9 mouse cellular contexts compared by ENCODE assay signal in the genomic region with DNA sequence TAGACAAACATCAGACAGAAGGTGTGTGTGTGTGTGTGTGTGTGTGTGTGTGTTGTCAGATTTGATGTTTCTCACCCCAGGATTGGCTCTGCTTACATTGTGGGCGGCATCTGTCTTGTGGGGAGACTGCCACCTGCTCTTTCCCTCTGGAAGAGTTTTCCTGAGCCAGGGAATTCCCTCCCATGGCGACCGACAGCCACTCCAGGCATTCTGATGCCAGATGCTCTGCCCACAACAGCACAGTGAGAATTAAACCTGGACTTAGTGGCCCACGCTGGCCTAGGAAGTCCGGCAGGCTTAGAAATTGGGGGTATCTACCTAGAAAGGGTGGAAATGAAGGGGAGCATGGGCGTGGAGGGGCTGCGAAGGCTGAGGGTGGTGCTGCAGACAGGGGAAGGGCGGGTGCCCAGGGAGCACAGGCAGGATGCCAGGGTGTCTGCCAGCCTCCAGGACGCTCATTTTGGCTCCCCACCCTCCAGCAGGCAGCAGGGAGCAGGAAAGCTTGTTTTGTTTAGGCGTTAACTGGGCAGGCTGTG. TPM values are rescaled to one million over a fixed set of nuclear protein-coding genes. Genes with fewer than 3 reads are reported as not detected.
DNase-seq lines count a peak whose midpoint lies in the region; ATAC-seq and TF ChIP-seq lines count a peak whose summit lies in the region.
"Had no signal": no experiment of that assay in that cellular context is flagged by ENCODE, and none has a peak within 500 bp of the region (broad histone marks: within the 10 kb centered on the region; RNA-seq: fewer than 3 reads in every experiment).

No protein-coding gene starts in this region.

- TF ChIP-seq CTCF in kidney, adult 2 months (conservative IDR thresholded peaks at IDR 0.05; ENCODE audit: insufficient read depth, insufficient read length, low read depth, low read length) = no peak
- TF ChIP-seq CTCF in heart, postnatal 0 days (IDR thresholded peaks at IDR 0.05; ENCODE audit: low read depth) = no peak

- H3K4me3 ChIP-seq in kidney, adult 2 months (ENCODE audit: insufficient read depth, low read depth, low read length) = no peak overlapping the region
- H3K4me3 ChIP-seq in embryonic facial prominence, embryonic 13.5 days = no peak overlapping the region
- H3K4me3 ChIP-seq in heart, postnatal 0 days (ENCODE audit: low read depth, low read length) = no peak overlapping the region
- H3K4me3 ChIP-seq in midbrain, embryonic 15.5 days = no peak overlapping the region
- H3K4me3 ChIP-seq in intestine, embryonic 16.5 days (ENCODE audit: low read length) = no peak overlapping the region
- H3K4me3 ChIP-seq: erythroblast, embryonic 14.5 days had no signal

- peak; percentile 41 for DNase-seq in kidney, adult 2 months
- DNase-seq in kidney, adult 8-10 months = no peak
- no peak for DNase-seq in heart, postnatal 0 days (ENCODE audit: low spot score)
- peak; percentile 42 to 86 for DNase-seq in left cerebral cortex, adult 8-10 months (ENCODE audit: low spot score in 2 of 2)

- no peaks in the 10 kb centered on the region for H3K9me3 ChIP-seq in embryonic facial prominence, embryonic 13.5 days
- H3K9me3 ChIP-seq in heart, postnatal 0 days (replicated peaks; ENCODE audit: control insufficient read depth, low read length) = no peaks in the 10 kb centered on the region
- H3K9me3 ChIP-seq in midbrain, embryonic 15.5 days = no peaks in the 10 kb centered on the region
- H3K9me3 ChIP-seq in intestine, embryonic 16.5 days (ENCODE audit: control insufficient read depth, low read length) = no peaks in the 10 kb centered on the region

- H3K4me2 ChIP-seq in embryonic facial prominence, embryonic 13.5 days = no peak overlapping the region
- H3K4me2 ChIP-seq in heart, postnatal 0 days (ENCODE audit: low read depth, low read length) = no peak overlapping the region
- no peak overlapping the region for H3K4me2 ChIP-seq in midbrain, embryonic 15.5 days
- no peak overlapping the region for H3K4me2 ChIP-seq in intestine, embryonic 16.5 days (ENCODE audit: low read depth, low read length)

- ATAC-seq in embryonic facial prominence, embryonic 13.5 days (ENCODE audit: insufficient number of reproducible peaks, insufficient read depth, low FRiP score, low TSS enrichment, low read depth) = no peak
- ATAC-seq in heart, postnatal 0 days (ENCODE audit: insufficient read depth, low read depth) = no peak
- ATAC-seq in midbrain, embryonic 15.5 days (replicated peaks) = peak; percentile 72
- no peak for ATAC-seq in megakaryocyte, adult 5-6 weeks (ENCODE audit: poor library complexity, severe bottlenecking)
- ATAC-seq in intestine, embryonic 16.5 days = no peak

- no peak for TF ChIP-seq EP300 in heart, postnatal 0 days (IDR thresholded peaks at IDR 0.05; ENCODE audit: low read depth)

- no peaks in the 10 kb centered on the region for H3K4me1 ChIP-seq in kidney, adult 2 months (ENCODE audit: control insufficient read depth, insufficient read depth, low read length)
- peaks cover 6% of the 10 kb centered on the region for H3K4me1 ChIP-seq in embryonic facial prominence, embryonic 13.5 days
- no peaks in the 10 kb centered on the region for H3K4me1 ChIP-seq in heart, postnatal 0 days (ENCODE audit: control insufficient read depth, insufficient read depth)
- peaks cover 6% of the 10 kb centered on the region; the same call in 1 of the 2 replicates for H3K4me1 ChIP-seq in midbrain, embryonic 15.5 days
- H3K4me1 ChIP-seq in intestine, embryonic 16.5 days (ENCODE audit: control insufficient read depth, insufficient read depth, low read length) = peaks cover 5% of the 10 kb centered on the region; the same call in 1 of the 2 replicates

- 0 out of 2 replicates have a peak overlapping the region, but pooled peaks have one; percentile 17 for H3K9ac ChIP-seq in embryonic facial prominence, embryonic 13.5 days
- no peak overlapping the region for H3K9ac ChIP-seq in heart, postnatal 0 days (replicated peaks; ENCODE audit: low read depth, low read length)
- no peak overlapping the region for H3K9ac ChIP-seq in midbrain, embryonic 15.5 days
- H3K9ac ChIP-seq in intestine, embryonic 16.5 days (ENCODE audit: low read depth, low read length) = no peak overlapping the region

- H3K27me3 ChIP-seq in kidney, adult 2 months (replicated peaks; ENCODE audit: control insufficient read depth, insufficient read depth, low read length) = no peaks in the 10 kb centered on the region
- H3K27me3 ChIP-seq in embryonic facial prominence, embryonic 13.5 days = no peaks in the 10 kb centered on the region
- no peaks in the 10 kb centered on the region for H3K27me3 ChIP-seq in heart, postnatal 0 days (ENCODE audit: control insufficient read depth, insufficient read depth, low read length)
- H3K27me3 ChIP-seq in midbrain, embryonic 15.5 days (replicated peaks) = no peaks in the 10 kb centered on the region
- H3K27me3 ChIP-seq in intestine, embryonic 16.5 days (replicated peaks; ENCODE audit: control insufficient read depth, insufficient read depth, low read length) = no peaks in the 10 kb centered on the region

- no peaks in the 10 kb centered on the region for H3K36me3 ChIP-seq in kidney, adult 2 months (ENCODE audit: control insufficient read depth, insufficient read depth, low read length)
- no peaks in the 10 kb centered on the region for H3K36me3 ChIP-seq in embryonic facial prominence, embryonic 13.5 days
- no peaks in the 10 kb centered on the region for H3K36me3 ChIP-seq in heart, postnatal 0 days (replicated peaks; ENCODE audit: control insufficient read depth, insufficient read depth, low read length)
- H3K36me3 ChIP-seq in midbrain, embryonic 15.5 days (replicated peaks) = no peaks in the 10 kb centered on the region
- H3K36me3 ChIP-seq in intestine, embryonic 16.5 days (ENCODE audit: control insufficient read depth, insufficient read depth, low read length) = no peaks in the 10 kb centered on the region

- TF ChIP-seq POLR2A in kidney, adult 2 months (IDR thresholded peaks at IDR 0.05; ENCODE audit: low read depth, low read length) = no peak

- H3K27ac ChIP-seq in kidney, adult 2 months (ENCODE audit: insufficient read depth, low read depth, low read length) = peak overlapping the region; percentile 34; the same call in 1 of the 2 replicates
- peak overlapping the region; percentile 16; the same call in 1 of the 2 replicates for H3K27ac ChIP-seq in embryonic facial prominence, embryonic 13.5 days
- peak overlapping the region; percentile 34; the same call in 1 of the 2 replicates for H3K27ac ChIP-seq in heart, postnatal 0 days (ENCODE audit: low read depth)
- peak overlapping the region; percentile 57 for H3K27ac ChIP-seq in midbrain, embryonic 15.5 days
- H3K27ac ChIP-seq in intestine, embryonic 16.5 days (ENCODE audit: low read length) = no peak overlapping the region

- 70% methylated on average over 10 of the region's 10 CpGs for WGBS in kidney, adult 2 months
- WGBS in embryonic facial prominence, embryonic 13.5 days = 62% methylated on average over 10 of the region's 10 CpGs
- whole genome bisulfite sequencing in heart, postnatal 0 days = 58% methylated on average over 10 of the region's 10 CpGs
- WGBS in midbrain, embryonic 15.5 days = 39% methylated on average over 10 of the region's 10 CpGs
- WGBS in intestine, embryonic 16.5 days = 64% methylated on average over 10 of the region's 10 CpGs

RNA-seq across cellular contexts. Expression of a gene that starts 8.6 kb away (rescaled TPM):
- polyA plus RNA-seq in kidney, adult 2 months (2012; rRNA removed) = 5.3 and 7.1 TPM in 2 replicates
- polyA plus RNA-seq in embryonic facial prominence, embryonic 13.5 days (2015; fragmentation: Nextera tagmentation; extraction: Ambion mirVana) = 24.9 and 29.1 TPM in 2 replicates
- 15.6 and 19.3 TPM in 2 replicates for total RNA-seq in heart, postnatal 0 days (2014; rRNA removed; ENCODE audit: low replicate concordance)
- 8.7 and 9.7 TPM in 2 replicates for polyA plus RNA-seq in heart, postnatal 0 days (2015; fragmentation: Nextera tagmentation; extraction: Ambion mirVana)
- total RNA-seq in left cerebral cortex, adult 8-10 months (2022) = 10 to 100 TPM; 44.1 to 47.7 (median 46.5) TPM
- polyA plus RNA-seq in midbrain, embryonic 15.5 days (2015; fragmentation: Nextera tagmentation; extraction: Ambion mirVana) = 41.7 and 46.2 TPM in 2 replicates
- total RNA-seq in megakaryocyte, adult 5-6 weeks (2015) = 19.7 and 22.1 TPM in 2 replicates
- total RNA-seq in megakaryocyte, adult 5-6 weeks (2017) = 17.2 and 18.1 TPM in 2 replicates
- 19.7 and 23.6 TPM in 2 replicates for polyA plus RNA-seq in intestine, embryonic 16.5 days (2015; fragmentation: Nextera tagmentation; extraction: Ambion mirVana)

Comparison
In these comparisons a context has a peak if more than half of its experiments do, and no peak if none do; other contexts are left out.
1. DNase-seq: peak in kidney, adult 2 months (single experiment) and left cerebral cortex, adult 8-10 months (2 of 2); none in kidney, adult 8-10 months (0 of 2) and heart, postnatal 0 days (single experiment).